Mouse (Mus musculus): ENCODE results near the gene Tifab. TPM values are rescaled to one million over a fixed set of nuclear protein-coding genes. Genes with fewer than 3 reads are reported as not detected.

Gene Tifab
- total RNA-seq, 4 experiments from 2014 or later, result 1.6 to 7.4 (median 3.9) TPM

DNA sequence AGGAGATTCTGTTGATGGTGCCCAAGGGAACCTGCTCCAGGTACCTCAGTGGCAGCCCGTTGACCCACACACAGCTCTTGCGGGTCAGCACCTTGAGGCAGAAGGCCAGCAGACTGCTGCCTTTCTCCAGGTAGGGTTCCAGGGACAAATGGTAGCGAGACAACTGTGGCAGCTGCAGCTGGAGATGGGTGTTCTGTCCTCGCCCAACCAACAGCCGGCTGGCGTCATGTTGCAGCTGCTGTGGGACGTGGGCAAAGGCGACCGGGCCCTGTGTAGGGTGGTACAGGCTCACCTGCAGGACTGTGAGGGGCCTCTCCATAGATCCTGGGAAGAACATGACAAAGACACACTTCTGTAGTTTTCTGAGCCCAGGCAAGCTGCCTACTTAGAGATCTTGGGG, 2.4 kb downstream of the Tifab start:
- DNase-seq (ENCODE audit: low spot score in 2 of 2), result no peak

DNA sequence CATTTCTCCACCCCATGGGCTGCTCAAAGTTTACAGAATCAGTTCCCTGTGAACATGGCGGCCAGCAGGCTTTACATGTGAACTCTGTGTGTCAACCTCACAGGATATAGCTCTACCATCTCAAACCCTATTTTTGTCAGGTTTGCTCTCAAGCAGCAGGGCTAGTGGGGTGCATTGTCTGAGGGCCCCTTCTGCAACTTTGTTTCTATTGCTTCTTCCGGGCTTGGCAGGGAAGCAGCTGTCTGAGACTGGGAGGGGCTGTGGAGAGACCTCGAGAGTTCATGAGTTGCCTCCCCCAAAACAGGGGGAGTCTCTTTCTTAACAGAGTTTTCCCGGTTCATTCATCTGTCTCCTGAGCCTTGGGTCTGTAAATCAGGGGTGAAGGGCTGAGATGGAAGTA, 2.8 kb downstream of the Tifab start:
- no peak for DNase-seq (ENCODE audit: low spot score in 2 of 2)

DNA sequence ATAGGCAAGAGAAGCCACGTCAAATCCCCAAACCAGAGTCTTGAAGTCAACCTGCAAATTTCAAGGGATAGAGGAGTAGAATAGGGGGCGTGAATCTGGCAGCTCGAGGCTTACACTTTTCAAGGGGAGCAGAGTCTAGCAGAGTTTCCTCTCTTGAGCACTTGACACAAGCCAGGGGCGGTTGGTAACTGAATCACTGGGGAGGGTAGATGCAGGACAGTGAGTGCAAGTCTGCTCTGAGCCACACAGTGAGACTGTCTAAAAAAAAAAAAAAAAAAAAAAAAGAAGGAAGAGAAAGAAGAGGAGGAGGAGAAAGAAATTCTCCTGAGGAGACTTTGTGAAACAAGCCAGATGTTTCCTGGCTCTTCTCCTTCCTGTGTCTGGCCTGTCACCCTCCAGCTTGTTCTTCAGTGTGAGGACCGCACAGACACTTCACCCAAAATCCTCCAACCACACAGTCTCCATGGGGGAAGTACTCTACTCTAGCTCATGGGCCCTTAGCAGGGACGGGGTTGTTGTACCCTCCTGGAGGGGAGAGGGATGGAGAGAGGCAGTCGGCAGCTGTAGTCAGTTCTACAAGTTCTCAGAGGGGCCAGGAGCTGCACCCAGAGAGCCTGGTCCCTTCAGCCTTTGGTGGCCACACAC, 5.7 kb downstream of the Tifab start:
- no peak for DNase-seq (ENCODE audit: low spot score in 2 of 2)

DNA sequence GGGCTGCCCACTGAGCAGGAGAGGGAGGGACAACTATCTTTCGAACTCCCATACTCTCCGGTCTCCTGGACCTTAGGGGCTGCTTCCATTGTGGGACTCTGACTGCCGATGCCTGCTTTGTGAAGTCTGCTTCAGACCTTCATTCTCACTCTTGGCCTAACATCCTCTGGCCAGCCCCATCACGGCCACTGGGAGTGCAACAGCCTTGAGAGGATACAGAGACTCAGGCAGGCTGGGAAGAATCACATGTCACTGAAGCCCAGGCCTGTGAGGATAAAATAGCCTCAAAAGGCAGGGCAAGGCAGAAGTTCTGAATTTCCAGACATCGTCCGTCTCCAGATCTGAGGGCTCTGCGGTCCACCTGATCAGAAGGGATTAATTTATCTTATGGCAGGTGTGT, 6.6 kb downstream of the Tifab start:
- no peak for DNase-seq (ENCODE audit: low spot score in 2 of 2)

DNA sequence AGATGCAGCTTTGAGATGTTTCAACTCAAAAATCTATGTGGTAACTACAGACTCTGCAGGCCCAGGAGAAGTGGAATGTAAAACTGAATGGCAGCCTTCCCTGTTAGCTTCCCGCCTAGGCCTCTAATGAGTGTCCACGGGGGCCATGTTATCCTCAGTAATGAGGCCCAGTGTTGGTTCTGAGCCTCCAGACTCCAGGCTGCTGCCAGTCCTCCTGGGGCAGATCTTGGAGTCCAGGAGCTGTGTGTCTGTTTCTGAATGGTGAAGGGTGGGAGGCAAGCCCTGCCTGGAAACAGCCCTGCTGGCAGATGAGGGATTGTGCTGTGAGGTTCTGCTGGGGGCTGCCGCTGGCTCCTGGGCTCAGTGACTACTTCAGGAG, 10.3 kb downstream of the Tifab start:
- DNase-seq (ENCODE audit: low spot score in 2 of 2), result no peak

DNA sequence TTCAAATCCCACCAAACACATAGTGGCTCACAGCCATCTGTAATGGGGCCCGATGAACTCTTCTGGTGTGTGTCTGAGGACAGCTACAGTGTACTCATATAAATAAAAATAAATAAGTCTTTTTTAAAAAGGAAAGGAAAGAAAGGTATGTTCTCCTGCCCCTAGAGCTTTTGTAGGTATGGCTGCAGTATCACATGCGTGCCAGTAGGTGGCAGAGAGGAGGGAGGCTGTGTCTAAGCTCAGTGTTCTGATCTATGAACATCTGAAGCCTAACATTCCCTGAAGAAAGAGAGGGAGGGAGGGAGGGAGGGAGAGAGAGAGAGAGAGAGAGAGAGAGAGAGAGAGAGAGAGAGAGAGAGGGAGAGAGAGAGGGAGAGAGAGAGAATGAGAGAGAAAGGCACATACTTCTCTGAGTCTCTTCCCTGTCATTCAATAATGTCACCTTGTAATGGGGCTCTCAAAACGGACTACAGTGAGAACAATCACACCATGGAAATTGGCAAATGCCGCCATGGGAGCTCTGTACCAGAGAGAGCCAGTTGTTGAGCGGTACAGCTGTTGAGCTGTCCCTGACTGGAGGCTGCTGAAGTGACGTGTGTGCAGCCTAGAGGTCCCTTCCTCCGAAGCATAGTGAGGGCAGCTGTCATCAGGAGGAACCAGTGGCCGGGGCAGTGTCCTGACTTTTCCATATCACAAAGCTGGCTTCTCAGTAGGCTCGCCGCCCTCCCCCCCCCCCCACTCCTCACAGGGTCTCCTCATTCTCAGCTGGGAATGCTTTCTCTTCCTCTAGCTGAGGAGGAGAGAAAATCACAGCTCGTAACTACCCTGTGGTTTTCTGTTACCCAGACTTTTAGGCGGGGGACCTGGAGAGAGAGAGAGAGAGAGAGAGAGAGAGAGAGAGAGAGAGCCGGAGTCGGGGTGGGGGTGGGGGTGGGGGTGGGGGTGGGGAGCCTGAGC, 11.0 kb downstream of the Tifab start:
- DNase-seq (ENCODE audit: low spot score in 2 of 2), result no peak

DNA sequence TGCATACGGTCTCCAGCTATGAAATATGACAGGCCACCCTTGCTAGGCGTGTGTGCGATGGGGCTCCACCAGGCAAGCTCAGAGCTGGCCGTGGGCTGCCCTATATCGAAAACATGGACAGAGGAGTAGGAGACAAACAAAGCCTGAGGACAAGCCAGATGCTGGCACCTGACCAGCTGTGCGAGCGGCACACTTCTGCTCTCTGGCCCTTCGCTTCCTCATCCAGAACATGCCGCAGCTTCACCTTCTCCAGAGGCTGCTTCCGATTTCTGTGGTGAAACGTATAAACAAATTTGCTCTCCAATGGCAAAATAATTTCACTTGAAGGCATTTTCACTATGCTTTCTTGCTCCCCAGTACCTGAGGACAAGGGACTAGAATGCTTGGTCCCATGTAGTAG, 13.1 kb downstream of the Tifab start:
- no peak for DNase-seq (ENCODE audit: low spot score in 2 of 2)

DNA sequence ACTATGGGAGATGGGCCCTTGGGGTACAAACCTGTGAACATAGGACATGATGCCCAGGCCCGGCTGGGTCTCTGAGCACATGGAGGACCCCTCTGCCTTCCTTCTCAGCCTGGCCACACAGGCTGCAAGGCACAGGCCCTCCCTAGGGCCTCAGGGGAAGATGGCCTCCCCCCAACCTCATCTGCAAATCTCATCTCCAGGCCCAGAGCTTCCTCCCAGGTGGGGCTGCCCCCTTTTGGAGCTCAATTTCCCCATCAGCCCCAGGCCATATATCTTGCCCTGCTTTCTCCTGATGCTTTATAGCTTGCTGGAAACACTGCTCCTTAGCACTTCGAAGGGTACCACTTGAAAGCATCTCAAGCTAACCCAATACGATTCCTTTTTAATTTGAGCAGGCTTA, 14.3 kb downstream of the Tifab start:
- no peak for DNase-seq (ENCODE audit: low spot score in 2 of 2)

DNA sequence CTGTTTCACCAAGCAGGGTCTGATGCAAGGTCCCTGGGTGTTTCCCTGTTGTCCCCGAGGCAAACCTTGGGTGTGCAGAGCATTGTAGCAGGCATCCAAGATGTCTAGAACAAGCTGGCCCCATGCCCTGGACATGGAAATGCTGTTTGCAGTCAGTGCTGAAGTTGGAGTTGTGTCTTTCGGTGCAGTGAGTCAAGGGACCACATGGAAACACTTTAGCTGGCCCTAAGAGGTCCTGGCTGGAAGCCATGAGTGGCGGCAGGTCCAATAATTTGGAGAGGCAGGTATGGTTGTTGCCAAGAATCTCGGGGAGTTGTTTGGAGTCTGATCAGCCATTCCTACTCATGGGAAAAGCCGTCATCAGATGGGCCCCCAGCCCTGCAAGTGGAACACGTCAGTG, 14.9 kb downstream of the Tifab start:
- no peak for DNase-seq (ENCODE audit: low spot score in 2 of 2)

DNA sequence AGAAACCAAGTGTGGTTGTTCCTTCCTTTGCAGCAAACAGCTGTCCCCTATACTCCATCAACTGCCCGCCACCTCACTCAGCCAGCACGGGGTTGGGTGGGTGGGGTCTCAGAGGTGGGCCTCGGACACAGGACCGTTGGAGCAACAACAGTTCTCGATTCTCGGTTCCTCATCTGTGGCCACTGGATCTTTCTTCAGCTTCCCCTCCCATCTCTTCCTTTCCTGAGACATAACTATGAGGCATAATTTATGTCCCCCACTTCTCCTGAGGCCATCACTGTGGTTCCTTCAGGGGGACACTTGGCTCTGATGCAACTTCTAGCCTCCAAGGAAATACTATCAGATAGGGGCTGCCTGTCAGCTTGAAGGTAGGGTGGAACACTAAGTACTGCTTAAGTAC, 15.8 kb downstream of the Tifab start:
- DNase-seq (ENCODE audit: low spot score in 2 of 2), result no peak

DNA sequence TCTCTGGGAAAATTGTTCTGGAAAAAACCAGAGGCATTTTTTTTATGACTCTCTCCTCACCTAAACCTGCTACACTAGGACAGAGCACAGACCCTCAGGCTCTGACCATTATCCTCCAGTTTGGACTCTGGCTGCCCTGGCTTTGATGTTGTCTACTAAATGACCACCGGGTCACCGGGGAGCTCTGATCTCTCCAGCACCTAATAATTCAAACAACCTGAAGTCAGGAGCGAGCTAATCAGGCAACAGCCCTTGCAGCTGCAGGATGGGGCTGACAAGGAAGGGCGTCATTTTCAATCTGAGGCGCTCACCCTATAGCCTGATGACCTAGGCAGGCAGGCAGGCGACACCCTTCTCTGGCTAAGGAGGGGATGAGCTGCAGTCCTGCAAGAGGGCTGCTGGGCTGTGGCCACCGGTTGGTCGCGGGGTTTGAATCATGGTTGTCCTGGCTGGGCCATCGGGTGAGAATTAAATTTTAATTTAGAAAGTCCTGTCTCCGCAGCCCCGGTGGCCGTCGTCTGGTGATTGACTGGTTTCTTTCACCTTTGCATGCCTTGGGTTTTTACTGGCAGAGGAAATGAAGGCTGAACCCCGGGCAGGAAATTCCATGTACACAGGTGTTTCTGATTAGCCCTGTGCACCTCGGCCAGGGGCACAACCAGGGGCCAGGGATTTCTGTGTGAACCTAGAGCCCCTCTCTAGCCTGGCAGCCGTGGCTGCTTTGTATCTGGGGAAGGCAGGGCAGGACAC, 18.9 kb downstream of the Tifab start:
- no peak for DNase-seq (ENCODE audit: low spot score in 2 of 2)

DNA sequence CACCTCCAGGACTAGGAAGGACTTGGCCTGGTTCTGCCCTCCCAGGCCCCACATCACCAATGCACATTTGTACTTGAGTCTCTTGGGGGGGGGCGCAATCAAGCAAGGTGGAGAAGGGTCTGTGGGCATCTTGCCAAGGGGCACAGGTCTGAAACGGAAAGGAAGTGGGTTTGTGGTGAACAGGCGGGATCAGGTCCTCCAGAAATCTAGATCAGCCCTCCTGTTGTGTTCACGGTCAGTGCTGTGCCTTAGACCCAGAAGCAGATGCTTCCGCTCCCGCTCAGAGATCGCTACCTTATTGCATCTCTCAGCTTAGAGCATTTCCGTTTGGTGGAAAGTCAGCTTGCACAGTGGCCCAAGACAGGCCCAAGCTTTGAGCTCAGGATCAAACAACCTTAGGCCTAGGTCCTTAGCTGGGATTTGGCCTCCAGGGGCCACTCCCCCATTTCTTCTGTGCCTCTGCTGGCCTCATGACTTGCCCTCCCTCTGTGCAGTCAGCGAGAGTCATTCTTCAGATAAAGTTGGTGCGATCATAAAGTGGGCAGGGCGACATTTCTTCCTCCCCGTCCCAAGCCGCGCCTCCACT, 19.6 kb downstream of the Tifab start:
- DNase-seq (ENCODE audit: low spot score in 2 of 2), result no peak

DNA sequence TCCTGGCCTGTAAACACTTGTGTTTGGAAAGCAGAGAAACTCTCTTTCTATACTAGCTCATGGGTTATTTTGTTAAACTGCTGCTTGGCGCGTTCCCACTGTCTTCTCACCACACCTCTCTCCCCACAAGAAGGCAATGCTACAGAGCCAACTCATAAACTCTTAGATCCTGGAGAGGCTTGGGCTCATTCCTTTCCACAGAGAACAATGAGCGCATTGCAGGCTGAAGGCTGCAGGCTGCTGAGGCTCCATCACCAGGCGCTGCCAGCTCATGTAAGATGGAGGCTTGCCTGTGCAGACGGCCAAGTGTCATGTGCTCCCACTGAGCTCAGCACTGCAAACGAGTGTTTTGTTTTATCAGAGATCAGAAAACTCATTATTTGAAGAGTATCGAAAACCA, 23.0 kb downstream of the Tifab start:
- no peak for DNase-seq (ENCODE audit: low spot score in 2 of 2)

DNA sequence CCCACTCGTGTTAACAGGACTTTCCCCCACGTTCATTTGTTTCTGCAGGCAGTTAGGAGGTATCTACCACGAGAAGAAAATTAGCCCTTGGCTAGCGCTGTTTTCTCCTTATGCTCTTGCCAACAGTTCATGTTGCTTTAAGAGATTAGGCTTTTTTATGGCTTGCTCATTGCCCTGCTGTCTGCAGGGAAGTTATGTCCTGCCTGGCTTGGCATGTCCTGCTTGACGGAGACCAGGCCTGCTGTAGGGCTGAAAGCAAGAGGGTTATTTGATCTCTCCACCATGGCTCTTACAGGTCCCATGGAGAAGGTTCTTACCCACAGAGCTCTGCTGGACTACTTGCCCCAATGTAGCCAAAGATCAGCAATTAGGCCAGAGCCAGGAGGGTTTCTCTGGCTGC, 23.6 kb downstream of the Tifab start:
- no peak for DNase-seq (ENCODE audit: low spot score in 2 of 2)

DNA sequence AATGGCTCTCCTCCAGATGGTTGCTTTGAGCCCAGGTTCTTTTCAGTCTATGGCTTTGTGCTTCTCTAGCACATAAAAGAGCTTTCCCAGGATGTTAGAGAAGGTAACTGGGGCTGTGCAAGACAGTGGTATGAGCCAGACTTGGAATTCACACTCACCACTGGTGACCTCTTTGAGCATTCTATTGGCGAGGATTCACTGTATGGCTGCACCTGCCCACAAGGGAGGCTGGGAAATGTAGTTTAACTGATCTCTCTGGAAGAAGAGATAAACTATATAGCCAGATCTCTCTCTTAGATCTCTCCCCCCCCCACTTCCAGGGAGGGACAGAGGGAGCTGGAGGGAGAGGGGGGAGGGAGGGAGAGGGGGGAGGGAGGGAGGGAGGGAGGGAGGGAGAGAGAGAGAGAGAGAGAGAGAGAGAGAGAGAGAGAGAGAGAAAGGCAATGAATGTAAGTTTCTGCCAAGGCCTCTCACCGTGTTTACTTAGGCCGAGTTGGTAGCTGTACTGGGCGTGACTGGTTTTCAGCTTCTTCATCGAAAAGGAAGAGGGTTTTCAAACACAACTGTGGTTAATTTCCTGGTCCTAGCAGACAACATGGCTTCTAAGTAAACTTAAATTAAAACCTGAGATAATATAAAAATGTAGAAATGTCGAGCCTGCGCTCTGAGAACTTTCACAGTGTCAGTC, 25.8 kb downstream of the Tifab start:
- DNase-seq (ENCODE audit: low spot score in 2 of 2), result no peak

DNA sequence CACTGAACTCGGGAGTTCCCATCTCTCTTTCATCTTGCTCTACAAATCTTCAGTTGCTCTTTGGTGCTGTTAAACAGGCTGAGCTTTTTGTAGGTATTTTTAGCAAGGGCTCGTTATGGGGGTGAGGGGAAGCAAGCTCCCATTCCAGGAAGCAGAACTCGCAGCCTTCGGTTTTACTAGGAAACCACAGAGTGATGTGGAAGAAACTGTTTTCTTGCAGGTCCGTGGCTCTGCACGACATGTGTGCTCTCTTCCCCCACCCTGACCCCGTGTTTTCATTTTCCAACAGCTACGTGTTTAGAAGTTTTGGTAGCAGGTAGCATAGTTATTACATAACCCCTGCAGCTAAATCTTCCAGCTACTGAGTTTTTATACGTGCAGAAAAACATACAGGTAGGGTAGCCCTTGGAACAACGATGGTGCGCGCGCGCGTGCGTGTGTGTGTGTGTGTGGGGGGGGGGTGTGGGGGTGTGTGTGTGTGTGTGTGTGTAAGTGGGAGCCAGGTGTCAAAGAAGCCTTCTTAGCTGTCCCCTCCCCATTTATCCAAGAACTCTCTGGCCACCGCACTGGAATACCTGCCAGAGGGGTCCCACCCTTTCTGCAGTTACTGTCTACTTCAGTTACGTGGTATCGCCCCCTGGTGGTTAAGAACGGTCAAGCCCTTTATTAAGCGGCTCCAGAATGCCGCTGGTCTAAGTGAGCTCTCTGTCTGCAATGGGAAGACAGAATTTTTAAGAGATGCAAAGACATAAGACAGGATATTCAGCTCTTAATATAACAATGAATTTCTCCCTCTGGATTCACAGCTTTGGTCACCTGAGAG, 27.1 kb downstream of the Tifab start:
- peak in 1 of 2 experiments; percentile 48 for DNase-seq (ENCODE audit: low spot score in 2 of 2)

DNA sequence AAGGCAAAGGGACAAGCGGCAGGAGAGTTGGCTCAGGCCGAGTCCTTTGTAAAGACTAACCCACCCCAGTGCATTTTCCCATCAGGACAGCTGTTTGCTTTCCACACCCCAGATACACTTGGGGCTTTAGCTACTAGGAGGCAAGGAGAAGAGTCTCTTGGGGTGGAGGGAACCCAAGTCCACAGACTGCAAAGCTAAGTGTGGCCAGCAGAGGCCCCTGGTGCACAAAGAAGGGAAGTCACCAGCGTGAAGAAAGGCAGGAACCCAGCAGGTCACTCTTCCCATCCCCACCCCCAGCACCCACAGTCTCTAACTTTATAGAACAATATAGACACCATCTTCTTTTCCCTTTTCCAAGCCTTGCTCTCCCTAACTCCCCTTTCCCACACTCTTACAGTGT, 33.2 kb downstream of the Tifab start:
- DNase-seq (ENCODE audit: low spot score in 2 of 2), result no peak

DNA sequence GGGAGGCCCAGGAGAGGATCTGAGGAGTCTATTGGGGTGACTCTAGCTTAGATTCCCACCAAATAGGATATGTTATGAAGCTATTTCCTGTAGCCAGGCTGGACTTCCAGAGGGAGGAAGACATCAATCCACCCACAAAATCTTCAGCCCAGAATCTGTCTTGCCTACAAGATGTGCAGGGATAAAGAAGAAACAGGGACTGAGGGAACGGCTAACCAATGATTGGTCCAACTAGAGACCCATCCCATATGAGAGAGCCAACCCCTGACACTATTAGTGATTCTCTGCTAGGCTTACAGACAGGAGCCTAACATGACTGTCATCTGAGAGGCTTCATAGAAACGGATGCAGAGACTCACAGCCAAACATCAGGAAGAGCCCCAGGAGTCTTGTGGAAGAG, 34.7 kb downstream of the Tifab start:
- no peak for DNase-seq (ENCODE audit: low spot score in 2 of 2)

DNA sequence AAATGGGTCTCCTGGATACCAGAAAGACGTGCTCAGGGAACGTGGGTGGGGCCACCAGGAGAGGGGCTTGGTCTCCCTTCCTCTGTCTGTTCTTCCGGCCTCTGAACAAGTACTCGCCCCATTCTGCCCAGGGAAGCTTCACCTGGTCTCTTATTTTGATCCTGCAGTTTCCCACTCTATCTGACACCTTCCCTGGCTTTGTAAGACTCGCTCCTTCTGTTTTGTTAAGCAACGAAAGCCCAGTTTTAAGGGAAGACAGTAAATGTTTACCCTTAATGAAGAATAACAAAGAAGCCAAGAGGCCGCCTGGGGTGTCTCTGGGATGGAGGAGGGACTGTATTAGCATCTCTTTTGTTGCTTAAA, 35.6 kb downstream of the Tifab start:
- no peak for DNase-seq (ENCODE audit: low spot score in 2 of 2)

DNA sequence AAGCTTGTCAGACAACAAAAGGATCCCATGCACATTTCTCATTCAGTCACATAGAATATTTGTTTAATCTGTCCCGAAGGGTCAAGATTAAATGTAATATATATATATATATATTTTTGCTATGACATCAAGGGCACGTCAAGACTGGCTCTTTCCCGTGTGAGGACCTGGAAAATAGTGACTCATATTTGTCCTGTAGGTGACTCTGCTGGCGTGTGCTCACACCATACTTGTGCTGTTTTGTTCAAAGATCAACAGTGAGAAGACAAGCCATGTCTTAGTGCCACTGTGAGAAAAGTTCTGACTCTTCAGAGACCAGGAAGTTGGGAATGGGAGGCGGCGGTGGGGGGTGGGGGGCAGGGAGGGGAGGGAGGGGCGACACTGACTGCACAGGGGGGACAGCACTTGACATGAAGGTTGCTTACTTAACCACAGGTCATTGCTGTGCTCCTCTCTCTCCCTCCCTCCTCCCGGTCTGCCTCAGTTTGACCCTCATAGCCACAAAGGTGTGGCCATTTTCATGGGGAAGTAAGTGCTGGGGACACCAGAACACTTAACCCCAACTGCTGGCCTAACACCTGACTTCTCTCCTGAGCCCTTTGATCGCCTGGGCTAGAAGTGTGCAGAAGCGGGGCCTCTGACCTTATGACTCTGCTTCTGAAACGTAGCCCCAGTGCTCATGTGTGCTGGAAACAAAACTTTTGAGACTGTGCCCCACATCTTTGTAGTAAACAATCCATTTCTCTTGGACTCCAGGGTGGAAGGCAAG, 36.1 kb downstream of the Tifab start:
- no peak for DNase-seq (ENCODE audit: low spot score in 2 of 2)
